Mouse (Mus musculus): ENCODE results near the gene Zfp617. TPM values are rescaled to one million over a fixed set of nuclear protein-coding genes. Genes with fewer than 3 reads are reported as not detected.
"Not testable (repeated sequence)": the region's sequence is repeated elsewhere in the genome, so short reads cannot be mapped to it uniquely, and the experiment has no call there.

Gene Zfp617
- polyA plus RNA-seq, 1 experiment from 2014 or later, result 44.9 TPM

- WGBS, result 93% methylated on average over 5 of the region's 5 CpGs
- H3K27me3 ChIP-seq (ENCODE audit: control insufficient read depth, insufficient read depth, low read length), result peaks cover 2% of the 10 kb centered on the region; the same call in 1 of the 2 replicates
- H3K9ac ChIP-seq (replicated peaks; ENCODE audit: low read depth, low read length), result no peak overlapping the region
- no peak overlapping the region for H3K4me2 ChIP-seq (ENCODE audit: low read depth, low read length)
- ATAC-seq (ENCODE audit: low read depth), result no peak
- H3K36me3 ChIP-seq (ENCODE audit: control insufficient read depth, insufficient read depth, low read length), result no peaks in the 10 kb centered on the region
- no peaks in the 10 kb centered on the region for H3K9me3 ChIP-seq (ENCODE audit: control insufficient read depth, low read length)
- no peak overlapping the region for H3K27ac ChIP-seq (ENCODE audit: low read depth, low read length)
- peaks cover 12% of the 10 kb centered on the region for H3K4me1 ChIP-seq (ENCODE audit: control insufficient read depth, insufficient read depth, low read length)
- no peak overlapping the region for H3K4me3 ChIP-seq (ENCODE audit: low read depth, low read length)
Observed at GRCm38 (mm10) chr8:71948624-71949023, 40.2 kb downstream of the Zfp617 start.

GRCm38 (mm10) chr8:71950482-71951221 is 42.2 kb downstream of the Zfp617 start, which contains the start of gene Zfp961:
TSS of gene Zfp961 (plus strand) at chr8:71951038.
- Histone ChIP-seq H3K27ac (ENCODE audit: low read depth, low read length) (peak within 1 kb of the TSS; percentile 80), H3K27me3 (ENCODE audit: control insufficient read depth, insufficient read depth, low read length) (peaks cover 2% of the 10 kb centered on the region; the same call in 1 of the 2 replicates), H3K36me3 (ENCODE audit: control insufficient read depth, insufficient read depth, low read length) (no peaks in the 10 kb centered on the region), H3K4me3 (ENCODE audit: low read depth, low read length) (peak within 1 kb of the TSS; percentile 72), H3K9ac (replicated peaks; ENCODE audit: low read depth, low read length) (peak within 1 kb of the TSS; percentile 73), H3K4me1 (ENCODE audit: control insufficient read depth, insufficient read depth, low read length) (peaks cover 12% of the 10 kb centered on the region), H3K4me2 (ENCODE audit: low read depth, low read length) (peak within 1 kb of the TSS; percentile 64), H3K9me3 (ENCODE audit: control insufficient read depth, low read length) (0 out of 2 replicates have a peak, but pooled peaks cover 7% of the 10 kb centered on the region)
- 5% methylated on average over 34 of the region's 34 CpGs for WGBS
- ATAC-seq (ENCODE audit: low read depth), result peak; percentile 100

- Histone ChIP-seq H3K36me3 (ENCODE audit: control insufficient read depth, insufficient read depth, low read length) (no peaks in the 10 kb centered on the region), H3K9me3 (ENCODE audit: control insufficient read depth, low read length) (0 out of 2 replicates have a peak, but pooled peaks cover 7% of the 10 kb centered on the region), H3K9ac (replicated peaks; ENCODE audit: low read depth, low read length) (peak overlapping the region; percentile 73), H3K27me3 (ENCODE audit: control insufficient read depth, insufficient read depth, low read length) (peaks cover 2% of the 10 kb centered on the region; the same call in 1 of the 2 replicates), H3K4me3 (ENCODE audit: low read depth, low read length) (peak overlapping the region; percentile 72), H3K4me2 (ENCODE audit: low read depth, low read length) (peak overlapping the region; percentile 64), H3K4me1 (ENCODE audit: control insufficient read depth, insufficient read depth, low read length) (peaks cover 12% of the 10 kb centered on the region), H3K27ac (ENCODE audit: low read depth, low read length) (no peak overlapping the region)
- ATAC-seq (ENCODE audit: low read depth), result no peak
- 36% methylated on average over 14 of the region's 14 CpGs for WGBS
Observed at GRCm38 (mm10) chr8:71951436-71952161, 43.2 kb downstream of the Zfp617 start.

- Histone ChIP-seq H3K4me2 (ENCODE audit: low read depth, low read length) (no peak overlapping the region), H3K27ac (ENCODE audit: low read depth, low read length) (no peak overlapping the region), H3K36me3 (ENCODE audit: control insufficient read depth, insufficient read depth, low read length) (no peaks in the 10 kb centered on the region), H3K4me1 (ENCODE audit: control insufficient read depth, insufficient read depth, low read length) (peaks cover 12% of the 10 kb centered on the region), H3K9ac (replicated peaks; ENCODE audit: low read depth, low read length) (no peak overlapping the region), H3K4me3 (ENCODE audit: low read depth, low read length) (no peak overlapping the region), H3K9me3 (ENCODE audit: control insufficient read depth, low read length) (0 out of 2 replicates have a peak, but pooled peaks cover 7% of the 10 kb centered on the region), H3K27me3 (ENCODE audit: control insufficient read depth, insufficient read depth, low read length) (peaks cover 2% of the 10 kb centered on the region; the same call in 1 of the 2 replicates)
- WGBS, result 93% methylated on average over 1 of the region's 1 CpGs
- no peak for ATAC-seq (ENCODE audit: low read depth)
Observed at GRCm38 (mm10) chr8:71952489-71952888, 44.1 kb downstream of the Zfp617 start.

- H3K4me3 ChIP-seq (ENCODE audit: low read depth, low read length); ATAC-seq (ENCODE audit: low read depth): not testable (repeated sequence)
- 97% methylated on average over 16 of the region's 16 CpGs for WGBS
Observed at GRCm38 (mm10) chr8:71952961-71953700, 44.7 kb downstream of the Zfp617 start.

GRCm38 (mm10) chr8:71954666-71955065 is 46.2 kb downstream of the Zfp617 start:
- 98% methylated on average over 9 of the region's 9 CpGs for WGBS
- Histone ChIP-seq H3K36me3 (ENCODE audit: control insufficient read depth, insufficient read depth, low read length) (no peaks in the 10 kb centered on the region), H3K4me2 (ENCODE audit: low read depth, low read length) (no peak overlapping the region), H3K4me1 (ENCODE audit: control insufficient read depth, insufficient read depth, low read length) (peaks cover 12% of the 10 kb centered on the region), H3K9ac (replicated peaks; ENCODE audit: low read depth, low read length) (no peak overlapping the region), H3K4me3 (ENCODE audit: low read depth, low read length) (no peak overlapping the region), H3K27ac (ENCODE audit: low read depth, low read length) (no peak overlapping the region), H3K27me3 (ENCODE audit: control insufficient read depth, insufficient read depth, low read length) (peaks cover 2% of the 10 kb centered on the region; the same call in 1 of the 2 replicates), H3K9me3 (ENCODE audit: control insufficient read depth, low read length) (0 out of 2 replicates have a peak, but pooled peaks cover 7% of the 10 kb centered on the region)
- ATAC-seq (ENCODE audit: low read depth), result no peak

More at GRCm38 (mm10) chr8:71952961-71953700, 44.7 kb downstream of the Zfp617 start:
- not testable (repeated sequence) for H3K9me3 ChIP-seq (ENCODE audit: control insufficient read depth, low read length); H3K36me3 ChIP-seq (ENCODE audit: control insufficient read depth, insufficient read depth, low read length); H3K27ac ChIP-seq (ENCODE audit: low read depth, low read length); H3K27me3 ChIP-seq (ENCODE audit: control insufficient read depth, insufficient read depth, low read length); H3K4me2 ChIP-seq (ENCODE audit: low read depth, low read length); H3K9ac ChIP-seq (replicated peaks; ENCODE audit: low read depth, low read length)
- peaks cover 12% of the 10 kb centered on the region for H3K4me1 ChIP-seq (ENCODE audit: control insufficient read depth, insufficient read depth, low read length)

GRCm38 (mm10) chr8:71960483-71960882 is 52.0 kb downstream of the Zfp617 start:
- Histone ChIP-seq H3K4me1 (ENCODE audit: control insufficient read depth, insufficient read depth, low read length) (no peaks in the 10 kb centered on the region), H3K4me3 (ENCODE audit: low read depth, low read length) (no peak overlapping the region), H3K9me3 (ENCODE audit: control insufficient read depth, low read length) (no peaks in the 10 kb centered on the region), H3K27ac (ENCODE audit: low read depth, low read length) (no peak overlapping the region), H3K27me3 (ENCODE audit: control insufficient read depth, insufficient read depth, low read length) (no peaks in the 10 kb centered on the region), H3K4me2 (ENCODE audit: low read depth, low read length) (no peak overlapping the region), H3K9ac (replicated peaks; ENCODE audit: low read depth, low read length) (no peak overlapping the region), H3K36me3 (ENCODE audit: control insufficient read depth, insufficient read depth, low read length) (no peaks in the 10 kb centered on the region)
- no peak for ATAC-seq (ENCODE audit: low read depth)

GRCm38 (mm10) chr8:71961796-71962195 is 53.4 kb downstream of the Zfp617 start:
- H3K9ac ChIP-seq (replicated peaks; ENCODE audit: low read depth, low read length), result no peak overlapping the region
- H3K9me3 ChIP-seq (ENCODE audit: control insufficient read depth, low read length), result no peaks in the 10 kb centered on the region
- no peak overlapping the region for H3K4me3 ChIP-seq (ENCODE audit: low read depth, low read length)
- H3K4me2 ChIP-seq (ENCODE audit: low read depth, low read length), result no peak overlapping the region
- H3K4me1 ChIP-seq (ENCODE audit: control insufficient read depth, insufficient read depth, low read length), result no peaks in the 10 kb centered on the region
- H3K36me3 ChIP-seq (ENCODE audit: control insufficient read depth, insufficient read depth, low read length), result peaks cover 7% of the 10 kb centered on the region
- H3K27me3 ChIP-seq (ENCODE audit: control insufficient read depth, insufficient read depth, low read length), result no peaks in the 10 kb centered on the region
- no peak overlapping the region for H3K27ac ChIP-seq (ENCODE audit: low read depth, low read length)
- ATAC-seq (ENCODE audit: low read depth), result no peak
- 96% methylated on average over 5 of the region's 5 CpGs for WGBS

Data from neural tube, embryonic 14.5 days (tissue).